Mouse (Mus musculus) left cerebral cortex, postnatal 14 days (tissue): ENCODE results near the gene Zfp113. TPM values are rescaled to one million over a fixed set of nuclear protein-coding genes. Genes with fewer than 3 reads are reported as not detected.

Experiments used
- microRNA-seq, 2 experiments: library from miRNA; unstranded; fragments of <30 nt; microRNA quantifications; one replicate each; pipeline ENCODE4 v1.2.0; 2022
- total RNA-seq, 2 experiments: library from RNA; stranded (reverse); gene quantifications; 2 replicates each; pipeline ENCODE4 v1.2.3; 2021

The Zfp113 gene
- total RNA-seq, 2 experiments from 2014 or later = 8.9 to 9.2 TPM

Small RNA genes lying within 50 kb of the gene (microRNA-seq; reads per million reads assigned to microRNA genes)
- gene Mir106b (667 to 944 reads per million in 2 experiments), gene Mir25 (75.1 to 81.5 reads per million in 2 experiments), gene Mir93 (2,585 to 3,292 reads per million in 2 experiments)

Other genes starting within 250 kb of the Zfp113 start
- under 1 TPM in 1 of 2 experiments, not detected in 1; 0.15 TPM for gene Cyp3a13, start 234.1 kb downstream of the Zfp113 start, total RNA-seq
- gene Gjc3, start 192.6 kb downstream of the Zfp113 start, total RNA-seq = 10 to 100 TPM; 12.4 to 14.7 TPM
- not detected for gene Azgp1, start 174.2 kb downstream of the Zfp113 start, total RNA-seq
- not detected for gene Smok3a, start 134.5 kb downstream of the Zfp113 start, total RNA-seq
- gene Smok3b, start 134.3 kb downstream of the Zfp113 start, total RNA-seq = not detected
- gene Smok3c, start 102.5 kb downstream of the Zfp113 start, total RNA-seq = not detected
- 10 to 100 TPM; 39.2 to 40.4 TPM for gene Zkscan1, start 70.7 kb downstream of the Zfp113 start, total RNA-seq
- gene Zscan21, start 38.8 kb downstream of the Zfp113 start, total RNA-seq = 10 to 100 TPM; 16.1 to 16.4 TPM
- 100 to 1,000 TPM; 137 to 142 TPM for gene Cops6, start 5.3 kb upstream of the Zfp113 start, total RNA-seq
- 10 to 100 TPM; 21.6 to 24.8 TPM for gene Ap4m1, start 16.3 kb upstream of the Zfp113 start, total RNA-seq
- gene Mcm7, start 16.7 kb upstream of the Zfp113 start, total RNA-seq = 10 to 100 TPM; 11.8 to 14.2 TPM
- 10 to 100 TPM; 33.0 to 35.8 TPM for gene Taf6, start 31.7 kb upstream of the Zfp113 start, total RNA-seq
- 10 to 100 TPM; 17.2 to 18.0 TPM for gene Cnpy4, start 31.7 kb upstream of the Zfp113 start, total RNA-seq
- gene Mblac1, start 38.6 kb upstream of the Zfp113 start, total RNA-seq = 10 to 100 TPM; 10.1 to 12.8 TPM
- gene Nxpe5, start 70.2 kb upstream of the Zfp113 start, total RNA-seq = under 1 TPM in 1 of 2 experiments, not detected in 1; 0.53 TPM
- gene Lamtor4, start 99.7 kb upstream of the Zfp113 start, total RNA-seq = 10 to 100 TPM; 64.3 to 69.0 TPM
- 10 to 100 TPM; 65.6 to 70.2 TPM for gene BC037034, start 108.3 kb upstream of the Zfp113 start, total RNA-seq
- 1 to 10 TPM; 3.6 to 4.5 TPM for gene Gal3st4, start 117.1 kb upstream of the Zfp113 start, total RNA-seq
- gene Gm43720, start 124.2 kb upstream of the Zfp113 start, total RNA-seq = not detected
- 1 to 10 TPM; 1.8 to 2.7 TPM for gene Gpc2, start 124.3 kb upstream of the Zfp113 start, total RNA-seq
- 1 to 10 TPM; 1.1 to 1.8 TPM for gene Stag3, start 124.5 kb upstream of the Zfp113 start, total RNA-seq
- not detected for gene Pvrig, start 186.2 kb upstream of the Zfp113 start, total RNA-seq